Mouse (Mus musculus) megakaryocyte, adult 5-6 weeks (primary cell): ENCODE results near the gene Tmem39a. TPM values are rescaled to one million over a fixed set of nuclear protein-coding genes. Genes with fewer than 3 reads are reported as not detected.

Experiments used
- ATAC-seq: 2 replicates; pipeline ENCODE4 v1.8.0; 2016; ENCODE audit warnings: mild to moderate bottlenecking, inconsistent platforms; ENCODE audit not compliant: poor library complexity, severe bottlenecking
- total RNA-seq, 2 experiments: library from RNA; stranded (forward) in 1 of 2; stranded (reverse) in 1 of 2; fragments of 153-499, 151-499 nt in 1 of 2; fragments of 221-1000, 200-1000 nt in 1 of 2; gene quantifications; 2 replicates each; pipeline versions ENCODE4 v1.2.3 to v1.2.4; 2015 to 2017

Gene Tmem39a
- total RNA-seq, 2 experiments from 2014 or later: 32.1 to 67.1 TPM

DNA sequence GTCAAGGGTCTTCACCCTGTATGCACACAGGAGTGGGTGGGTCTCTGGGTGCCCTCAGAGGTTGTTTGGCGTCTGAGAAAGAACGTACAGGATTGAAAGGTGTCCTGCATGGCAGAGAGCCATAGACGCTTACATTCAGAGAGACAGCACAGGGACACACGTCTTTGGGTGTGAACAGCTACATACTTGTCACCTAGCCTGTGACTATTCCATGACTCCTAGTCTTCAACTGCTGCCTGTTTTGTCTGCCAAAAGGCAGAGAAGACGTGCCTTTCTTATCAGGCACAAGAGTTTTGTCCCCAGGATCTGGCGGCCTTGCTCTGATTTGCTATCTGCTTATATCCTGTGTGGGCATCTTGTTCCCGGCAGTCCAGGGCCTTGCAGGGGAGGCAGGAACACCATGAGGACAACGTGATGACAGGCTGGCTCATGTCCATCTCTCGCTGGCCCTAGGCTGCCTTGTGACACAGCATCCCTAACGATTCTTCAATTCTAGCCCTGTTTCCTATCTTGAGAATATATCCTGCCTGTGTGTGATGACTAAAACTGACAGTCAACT, 67.4 kb downstream of the Tmem39a start:
- no peak for ATAC-seq

DNA sequence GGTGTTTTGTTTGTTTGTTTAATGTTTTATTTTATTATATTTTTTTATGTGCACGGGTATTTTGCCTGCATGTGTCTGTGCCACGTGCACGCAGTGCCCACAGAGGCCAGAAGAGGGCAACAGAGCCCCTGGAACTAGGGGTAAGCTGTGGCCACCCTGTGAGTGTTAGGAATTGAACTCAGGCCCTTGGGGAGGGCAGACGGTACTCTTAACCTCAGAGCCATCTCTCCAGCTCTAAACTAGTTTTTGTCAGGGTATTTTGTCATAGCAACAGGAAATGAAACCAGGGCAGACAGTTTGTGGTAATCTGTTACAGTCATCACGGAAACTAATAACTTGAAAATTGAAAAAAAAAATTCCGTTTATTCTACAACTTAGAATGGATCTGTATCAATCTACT, 73.6 kb downstream of the Tmem39a start:
- ATAC-seq: peak; percentile 81

DNA sequence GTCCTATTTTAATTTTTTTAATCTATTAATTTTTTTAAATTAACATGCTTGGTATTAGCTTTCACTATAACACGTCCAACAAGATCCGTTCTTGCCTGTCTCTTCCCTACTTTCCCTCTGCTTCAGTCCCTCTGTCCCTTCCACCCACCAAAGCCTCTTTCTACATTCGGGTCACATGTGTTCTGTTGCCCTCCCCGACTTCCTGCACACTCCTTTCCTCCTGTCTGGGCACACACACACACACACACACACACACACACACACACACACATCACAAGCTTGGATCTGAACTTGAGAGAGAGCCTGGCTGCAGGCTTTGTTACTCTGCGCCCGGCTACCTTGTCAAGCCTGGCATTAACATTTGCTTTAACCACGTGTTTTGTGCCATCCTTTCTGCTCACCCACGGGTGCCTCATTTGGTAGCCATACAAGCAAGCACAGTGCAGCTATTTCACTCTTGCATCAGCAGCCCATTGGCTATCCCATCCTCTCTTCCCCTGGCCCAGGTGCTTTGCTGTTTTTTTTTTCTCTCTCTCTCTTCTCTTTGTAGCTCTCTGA, 77.4 kb downstream of the Tmem39a start:
- peak; percentile 11; the same call in 1 of the 2 replicates for ATAC-seq

DNA sequence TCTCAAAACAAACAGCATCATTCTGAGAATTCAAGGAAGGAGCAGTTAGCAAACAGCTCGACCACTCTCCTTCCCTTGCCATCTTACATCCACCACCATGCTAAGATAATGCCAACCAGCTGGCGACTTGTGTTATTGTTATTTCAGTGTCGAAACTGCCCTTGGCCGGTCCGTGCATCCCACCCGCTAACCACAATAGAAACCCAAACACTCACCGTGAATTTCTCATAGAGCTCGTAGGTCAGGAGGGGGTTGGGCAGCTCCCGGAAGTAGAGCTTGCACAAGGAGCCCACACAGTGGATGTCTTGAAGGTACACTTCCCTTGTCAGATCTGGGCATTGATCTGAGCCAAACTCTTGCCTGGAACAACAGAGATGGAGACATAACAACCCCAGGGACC, 78.2 kb downstream of the Tmem39a start:
- peak; percentile 88 for ATAC-seq

DNA sequence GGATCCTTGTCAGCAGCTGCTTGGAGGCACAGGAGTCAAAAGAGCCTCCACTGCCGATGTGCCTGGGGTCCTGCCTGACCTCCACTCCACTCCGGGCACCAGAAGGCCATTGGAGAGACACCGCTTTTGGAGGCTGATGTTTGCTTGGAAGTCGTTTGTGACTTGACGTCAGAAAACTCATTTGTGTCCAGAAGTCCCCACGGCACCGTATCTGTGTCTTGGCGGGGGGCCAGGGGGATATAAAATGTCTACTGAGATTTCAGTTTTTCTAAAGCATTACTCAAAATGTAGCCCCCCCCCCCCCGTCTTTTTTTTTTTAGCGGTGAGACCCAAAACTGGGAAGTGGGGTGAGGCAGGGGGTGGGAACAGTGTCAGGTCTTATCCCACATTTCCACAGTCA, 78.6 kb downstream of the Tmem39a start:
- ATAC-seq: no peak

Other genes with a start within 250 kb of the Tmem39a start
- not detected in 2 replicates for gene Maats1, start 216.6 kb upstream of the Tmem39a start, total RNA-seq (2015)
- not detected in 2 replicates for gene Maats1, start 216.6 kb upstream of the Tmem39a start, total RNA-seq (2017)
- 89.3 and 106 TPM in 2 replicates for gene Cox17, start 211.7 kb upstream of the Tmem39a start, total RNA-seq (2015)
- gene Cox17, start 211.7 kb upstream of the Tmem39a start, total RNA-seq (2017): 210 and 268 TPM in 2 replicates
- gene Gm21987, start 211.7 kb upstream of the Tmem39a start, total RNA-seq (2015): not detected in 2 replicates
- gene Gm21987, start 211.7 kb upstream of the Tmem39a start, total RNA-seq (2017): not detected in 2 replicates
- gene Popdc2, start 196.5 kb upstream of the Tmem39a start, total RNA-seq (2015): 0.38 and 3.9 TPM in 2 replicates
- gene Popdc2, start 196.5 kb upstream of the Tmem39a start, total RNA-seq (2017): 1.8 TPM in 1 of 2 replicates, not detected in the other
- 0.38 TPM in 1 of 2 replicates, not detected in the other for gene Pla1a, start 125.6 kb upstream of the Tmem39a start, total RNA-seq (2015)
- not detected in 2 replicates for gene Pla1a, start 125.6 kb upstream of the Tmem39a start, total RNA-seq (2017)
- gene Adprh, start 106.0 kb upstream of the Tmem39a start, total RNA-seq (2015): 30.6 and 30.9 TPM in 2 replicates
- 18.3 and 19.2 TPM in 2 replicates for gene Adprh, start 106.0 kb upstream of the Tmem39a start, total RNA-seq (2017)
- gene Cd80, start 103.1 kb upstream of the Tmem39a start, total RNA-seq (2015): 6.5 and 10.4 TPM in 2 replicates
- 3.0 and 4.0 TPM in 2 replicates for gene Cd80, start 103.1 kb upstream of the Tmem39a start, total RNA-seq (2017)
- 5.3 and 9.3 TPM in 2 replicates for gene Timmdc1, start 36.0 kb upstream of the Tmem39a start, total RNA-seq (2015)
- 19.0 and 19.9 TPM in 2 replicates for gene Timmdc1, start 36.0 kb upstream of the Tmem39a start, total RNA-seq (2017)
- 25.0 and 29.4 TPM in 2 replicates for gene Poglut1, start 8.4 kb upstream of the Tmem39a start, total RNA-seq (2015)
- 13.5 and 15.4 TPM in 2 replicates for gene Poglut1, start 8.4 kb upstream of the Tmem39a start, total RNA-seq (2017)
- 20.4 and 21.4 TPM in 2 replicates for gene Arhgap31, start 154.6 kb downstream of the Tmem39a start, total RNA-seq (2015)
- gene Arhgap31, start 154.6 kb downstream of the Tmem39a start, total RNA-seq (2017): 10.0 and 14.6 TPM in 2 replicates
- 12.2 and 20.8 TPM in 2 replicates for gene B4galt4, start 183.6 kb downstream of the Tmem39a start, total RNA-seq (2015)
- gene B4galt4, start 183.6 kb downstream of the Tmem39a start, total RNA-seq (2017): 21.4 and 26.2 TPM in 2 replicates
- 1.0 and 1.3 TPM in 2 replicates for gene Upk1b, start 241.6 kb downstream of the Tmem39a start, total RNA-seq (2015)
- 1.2 and 1.7 TPM in 2 replicates for gene Upk1b, start 241.6 kb downstream of the Tmem39a start, total RNA-seq (2017)